Mouse (Mus musculus): Measurements from ENCODE around the gene Kcnb1.

The Kcnb1 gene

DNA sequence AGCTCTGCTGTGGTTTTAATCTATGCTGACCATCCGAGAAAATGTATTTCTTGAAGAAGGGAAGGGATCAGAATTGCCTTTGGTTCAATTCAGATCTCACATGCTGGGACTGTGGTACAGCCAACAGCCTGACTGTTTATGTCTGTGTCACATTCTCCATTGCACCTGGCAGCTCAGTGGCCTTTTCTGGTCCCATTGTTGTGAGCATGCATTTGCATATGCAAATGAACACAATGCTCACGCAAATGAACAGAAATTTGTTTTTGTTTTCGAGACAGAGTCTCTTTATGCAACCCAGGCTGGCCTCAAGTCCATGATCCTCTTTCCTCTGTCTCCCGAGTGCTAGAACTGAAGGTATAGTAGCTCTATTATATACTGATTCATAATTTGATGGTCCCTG, 64.2 kb downstream of the Kcnb1 start:
- no peak for DNase-seq

DNA sequence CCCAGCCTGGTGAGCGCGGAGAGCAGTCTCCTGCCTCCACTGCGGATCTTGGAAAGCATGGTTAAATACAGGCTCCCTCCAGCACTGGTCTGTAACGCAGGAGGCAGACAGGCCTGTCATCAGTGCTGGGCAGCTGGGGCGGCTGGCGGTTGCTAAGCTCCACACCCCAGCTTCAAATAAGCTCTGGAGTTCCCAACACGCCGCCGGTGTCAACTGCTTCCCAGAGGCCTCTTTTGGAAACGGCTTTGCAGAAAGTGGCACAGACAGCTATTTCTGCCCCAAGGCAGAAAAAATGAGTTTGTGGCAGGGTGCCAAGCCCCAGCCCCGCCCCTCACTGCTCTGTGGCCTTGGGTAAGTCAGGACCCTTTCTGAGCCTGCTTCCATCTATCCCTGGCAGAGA, 66.0 kb downstream of the Kcnb1 start:
- DNase-seq: peak; percentile 56 to 62

DNA sequence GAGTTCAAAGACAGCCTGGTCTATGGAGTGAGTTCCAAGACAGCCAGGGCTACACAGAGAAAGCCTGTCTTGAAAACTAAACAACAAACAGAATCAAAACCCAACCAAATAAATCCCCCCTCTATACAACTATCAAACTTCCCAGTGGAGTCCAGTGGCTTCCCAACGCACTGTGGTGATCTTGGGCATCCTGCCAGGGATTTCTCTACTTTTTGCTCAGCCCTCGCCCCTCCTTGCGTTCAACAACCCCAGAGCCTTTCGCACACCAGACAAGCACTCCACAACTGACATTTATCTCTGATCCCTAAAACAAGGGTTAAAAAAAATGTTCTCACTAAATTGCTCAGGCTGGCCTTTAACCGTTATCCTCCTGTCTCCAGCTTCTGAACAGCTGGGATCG, 67.2 kb downstream of the Kcnb1 start:
- DNase-seq: no peak

DNA sequence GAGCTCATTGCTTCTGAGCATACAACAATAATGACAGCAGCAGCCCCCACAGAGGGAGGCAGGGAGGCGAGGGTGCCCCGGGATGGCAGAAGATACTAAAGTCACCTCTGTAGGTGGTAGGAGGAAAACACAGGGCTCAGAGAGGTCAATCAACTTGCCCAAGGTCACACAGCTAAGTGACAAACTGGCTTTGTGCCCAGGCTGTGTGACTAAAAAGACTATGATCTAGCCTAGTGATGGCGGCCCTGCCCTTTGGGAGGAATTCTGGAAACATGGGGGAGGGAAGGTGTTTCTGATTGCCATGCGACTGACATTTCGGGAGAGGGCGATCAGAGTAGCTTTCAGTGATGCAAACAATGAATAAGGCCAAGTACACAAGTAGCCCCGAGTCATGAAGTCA, 68.0 kb downstream of the Kcnb1 start:
- no peak for DNase-seq

DNA sequence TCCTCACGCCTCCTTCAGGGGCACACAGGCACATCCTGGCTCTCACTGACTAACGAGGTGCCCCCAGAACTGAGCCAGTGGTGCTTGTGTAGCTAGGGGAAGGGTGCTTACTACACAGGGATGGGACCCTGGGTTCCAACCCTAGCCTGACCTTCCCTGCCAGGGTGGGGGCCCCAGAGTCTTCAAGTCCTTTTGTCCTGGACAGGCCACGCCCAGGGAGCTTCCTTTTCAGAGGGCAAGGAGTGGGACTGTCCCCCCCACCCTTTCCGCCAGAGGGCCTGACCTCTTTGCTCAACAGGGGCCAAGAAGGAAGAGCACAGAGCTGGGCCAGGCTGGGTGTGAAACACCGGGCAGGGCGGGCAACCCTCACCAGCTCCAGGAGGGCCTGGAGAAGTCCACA, 68.7 kb downstream of the Kcnb1 start:
- DNase-seq: no peak

DNA sequence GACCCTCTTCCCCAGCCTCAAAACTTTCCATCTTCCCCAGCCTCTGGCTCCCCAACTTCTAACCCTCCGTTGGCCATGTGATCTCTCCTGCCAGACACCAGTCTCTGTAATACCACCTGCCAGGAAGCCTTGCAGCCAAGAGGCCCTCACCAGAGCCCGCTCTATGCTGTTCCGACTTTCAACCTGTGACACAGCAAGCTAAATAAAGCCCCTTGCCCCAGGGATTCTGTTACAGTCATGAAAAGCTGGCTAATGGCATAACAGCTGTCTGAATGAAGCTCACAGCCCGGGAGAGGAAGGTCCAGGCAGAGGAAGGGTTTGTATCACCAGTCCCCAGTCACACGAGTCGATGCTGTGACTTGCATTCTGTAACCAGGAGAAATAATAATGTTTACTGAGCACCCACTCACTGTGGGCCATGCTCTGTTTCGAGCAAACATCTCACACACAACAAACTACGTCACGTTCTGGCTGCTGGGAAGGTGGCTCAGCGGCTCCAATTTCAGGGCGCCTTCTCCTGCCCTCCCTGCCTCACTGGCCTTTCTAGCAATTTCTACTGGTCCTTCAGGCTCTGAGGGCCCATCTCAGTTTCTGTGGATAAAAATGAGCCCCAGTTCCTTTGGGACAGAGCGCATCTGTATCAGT, 69.6 kb downstream of the Kcnb1 start:
- DNase-seq: no peak

DNA sequence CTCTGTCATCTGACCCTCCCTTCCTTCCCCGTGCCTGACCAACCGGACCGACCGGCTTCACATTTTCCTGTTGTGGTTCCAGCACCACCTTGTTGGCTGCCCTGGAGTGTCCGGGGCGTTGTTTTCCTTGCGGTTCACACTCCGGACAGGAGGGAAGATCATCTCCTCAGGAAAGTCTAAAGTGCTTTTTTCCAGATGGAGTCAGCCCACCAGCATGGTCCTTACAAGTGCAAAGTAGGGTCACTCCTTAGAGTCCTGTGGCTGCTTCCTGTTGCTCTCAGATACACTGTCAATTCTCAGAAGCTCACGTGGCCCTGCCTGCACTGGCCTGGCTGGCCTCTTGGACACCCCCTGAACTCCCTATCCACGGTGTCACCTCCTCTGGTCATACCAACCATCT, 71.9 kb downstream of the Kcnb1 start:
- no peak for DNase-seq

DNA sequence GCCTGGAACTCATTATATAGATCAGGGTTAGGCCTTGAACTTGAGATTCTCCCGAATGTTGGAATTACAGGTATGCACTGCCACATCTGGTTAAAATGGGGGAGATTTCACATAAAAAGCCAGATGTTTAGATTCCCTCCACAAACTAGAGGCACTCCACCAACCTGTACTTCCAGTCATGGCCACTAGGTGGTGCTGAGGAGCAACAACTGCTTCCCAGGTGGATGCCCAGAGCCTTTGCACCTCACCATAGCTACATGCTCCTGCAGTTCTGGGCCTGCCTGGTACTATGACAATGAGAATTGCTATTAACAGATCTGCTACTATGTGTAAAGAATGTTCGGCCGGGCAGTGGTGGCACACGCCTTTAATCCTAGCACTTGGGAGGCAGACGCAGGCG, 77.2 kb downstream of the Kcnb1 start:
- peak; percentile 86 to 89 for DNase-seq

DNA sequence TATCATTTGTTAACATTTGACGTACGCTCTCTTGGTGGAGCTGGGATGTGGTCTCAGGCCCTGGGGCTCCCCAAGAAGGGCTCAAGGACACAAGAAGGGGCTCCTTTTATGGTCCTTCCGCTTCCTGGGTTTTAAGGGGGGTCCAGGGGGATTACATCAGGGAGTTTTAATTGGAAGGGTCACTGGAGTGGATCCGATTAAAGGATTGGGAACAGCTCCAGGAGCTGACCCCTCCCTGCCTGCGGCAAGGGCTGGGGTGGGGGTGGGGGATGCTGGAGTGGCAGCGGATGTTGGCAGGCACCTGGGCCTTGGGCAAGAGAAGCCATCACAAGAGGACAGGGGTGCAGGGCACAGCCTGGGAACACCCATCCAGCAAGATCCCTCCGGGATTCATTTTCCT, 77.7 kb downstream of the Kcnb1 start:
- DNase-seq: peak; percentile 46 to 53

DNA sequence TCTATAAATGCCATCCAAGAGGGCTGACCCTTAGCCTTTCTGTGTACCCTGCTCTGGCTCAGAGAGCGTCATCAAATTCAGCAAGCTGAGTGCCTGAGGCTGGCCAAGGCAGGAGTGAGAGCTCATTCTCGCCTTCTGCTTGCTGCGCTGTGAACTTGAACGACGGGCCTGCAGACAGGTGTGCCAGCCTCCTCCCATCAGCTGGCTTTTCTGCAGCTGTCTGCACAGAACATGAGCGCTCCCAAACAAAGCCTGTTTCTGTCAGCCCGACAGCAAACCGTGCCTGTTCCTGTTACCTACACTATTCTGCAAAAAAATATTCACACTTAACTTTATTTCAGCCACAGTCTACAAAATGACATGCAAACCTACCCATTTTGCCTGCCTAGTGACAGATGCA, 80.4 kb downstream of the Kcnb1 start:
- DNase-seq: no peak

DNA sequence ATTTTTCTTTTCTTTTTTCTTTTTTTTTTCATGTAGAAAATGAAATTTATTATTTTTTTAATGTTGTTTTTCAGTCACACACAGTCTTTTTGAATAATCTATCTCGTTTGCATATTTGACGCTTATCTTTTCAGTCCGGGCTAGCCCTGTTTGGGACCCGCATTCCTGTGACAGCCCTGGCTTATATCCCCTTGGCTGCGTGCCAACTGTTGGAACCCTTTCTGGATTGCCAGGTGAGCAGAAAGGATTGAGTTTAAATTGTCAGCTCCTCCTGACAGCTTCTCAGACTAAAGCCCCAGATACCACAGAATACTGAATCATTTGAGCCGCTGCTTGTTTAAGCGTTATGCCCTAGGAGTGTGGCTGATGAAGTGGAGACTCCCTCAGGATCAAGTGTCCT, 86.4 kb downstream of the Kcnb1 start:
- peak; percentile 83 to 85 for DNase-seq

DNA sequence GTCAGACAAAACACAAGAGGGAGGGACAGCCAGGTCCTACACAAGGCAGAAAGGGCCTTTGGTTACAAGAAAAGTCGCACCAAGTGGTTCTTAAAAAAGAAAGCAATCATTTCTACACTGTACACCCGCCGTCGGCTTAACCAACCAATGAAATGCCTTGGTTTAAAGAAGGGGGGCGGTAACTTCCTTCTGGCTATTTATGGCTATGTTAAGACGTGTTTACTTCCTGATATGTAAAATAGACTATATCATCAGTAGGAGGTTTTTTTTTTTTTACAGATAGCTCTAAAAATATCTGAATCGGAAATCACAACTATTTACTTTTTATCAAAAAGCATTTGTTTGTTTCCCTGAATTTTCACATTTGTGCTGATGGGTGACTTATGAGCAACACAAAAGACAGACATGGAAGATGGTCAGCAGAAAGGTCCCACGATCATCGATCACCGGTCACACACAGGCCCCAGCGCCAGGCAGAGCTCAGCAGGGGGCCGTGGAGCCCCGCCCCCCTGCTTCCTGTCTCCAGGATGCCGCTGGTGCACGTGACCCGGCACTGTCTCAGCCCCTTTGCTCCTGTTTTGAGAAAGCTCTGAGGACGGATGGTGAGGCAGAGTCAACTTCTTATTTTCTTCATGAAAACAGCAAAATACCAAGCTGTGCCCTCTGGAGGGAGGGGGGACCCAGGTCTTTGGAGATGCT, 88.1 kb downstream of the Kcnb1 start:
- DNase-seq: peak in 1 of 2 experiments; percentile 14

DNA sequence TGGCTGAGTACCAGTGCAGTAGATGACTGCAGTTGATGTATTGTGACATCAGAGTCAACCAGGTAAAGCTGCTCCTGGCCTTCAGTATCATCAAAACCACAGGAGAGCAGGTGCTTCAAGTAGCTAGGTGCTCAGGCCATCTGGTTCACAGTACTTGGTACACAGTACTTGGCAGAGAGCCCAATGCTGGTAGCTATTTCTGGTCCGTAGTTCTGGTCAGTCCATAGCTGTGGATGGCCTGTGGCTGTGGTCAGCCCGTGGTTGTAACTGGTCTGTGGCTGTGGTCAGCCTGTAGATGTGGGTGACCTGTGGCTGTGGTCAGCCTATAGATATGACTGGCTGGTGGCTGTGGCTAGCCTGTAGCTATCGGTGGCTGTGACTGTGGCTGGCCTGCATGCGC, 95.3 kb downstream of the Kcnb1 start:
- peak; percentile 31 to 33 for DNase-seq

DNA sequence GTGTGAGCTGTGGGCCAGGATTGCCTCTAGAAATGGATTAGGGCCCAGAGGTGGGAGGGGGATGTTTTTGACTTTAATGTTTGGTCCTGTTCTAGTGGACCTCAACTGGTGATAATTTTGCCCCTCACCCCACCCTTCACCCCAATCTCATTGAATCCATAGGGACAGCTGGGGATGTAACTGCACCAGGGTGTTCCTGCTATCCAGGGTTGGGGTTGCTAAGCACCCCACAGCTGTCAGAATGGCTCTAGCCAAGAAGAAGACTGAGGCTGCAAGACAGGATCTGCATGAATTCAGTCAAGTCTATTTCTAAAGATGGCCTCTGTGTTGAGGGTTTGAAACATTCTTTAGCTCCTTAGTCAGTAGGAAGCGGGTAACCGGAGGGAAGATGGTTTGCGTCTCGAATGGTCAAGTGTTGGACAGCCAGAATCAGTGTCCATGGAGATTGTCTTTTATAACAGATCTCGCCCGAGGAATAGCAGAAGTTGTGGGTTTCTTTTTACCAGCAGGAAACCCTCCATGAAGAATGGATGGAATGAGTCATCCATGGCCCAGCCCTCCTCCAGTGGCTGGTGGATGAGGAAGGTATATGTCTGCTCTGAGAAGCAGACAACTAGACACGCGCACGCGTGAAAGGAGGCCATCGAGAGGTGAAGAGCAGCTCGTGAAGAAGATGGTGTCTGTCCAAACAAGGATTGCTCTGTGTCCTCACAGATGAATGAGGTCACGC, 96.6 kb downstream of the Kcnb1 start:
- DNase-seq: no peak

DNA sequence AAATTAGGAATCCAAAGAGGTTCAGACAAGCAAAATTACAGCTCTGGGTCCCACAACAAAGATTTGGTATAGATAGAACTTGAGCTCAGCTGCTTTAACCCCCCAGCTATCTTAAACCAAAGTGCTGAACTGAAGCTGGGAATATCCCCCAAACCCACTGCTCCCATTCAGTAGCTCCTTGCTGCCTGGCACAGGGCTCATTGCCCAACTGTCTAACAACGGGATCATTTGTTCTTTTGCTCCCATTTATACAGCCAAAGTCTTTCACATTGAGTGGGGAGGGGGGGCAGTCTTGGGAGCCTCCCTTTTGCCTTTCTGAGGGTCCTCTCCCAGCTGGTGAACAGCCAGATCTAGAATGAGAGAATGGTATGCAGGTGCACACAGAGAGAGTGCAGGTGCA, 99.7 kb downstream of the Kcnb1 start:
- no peak for DNase-seq

DNA sequence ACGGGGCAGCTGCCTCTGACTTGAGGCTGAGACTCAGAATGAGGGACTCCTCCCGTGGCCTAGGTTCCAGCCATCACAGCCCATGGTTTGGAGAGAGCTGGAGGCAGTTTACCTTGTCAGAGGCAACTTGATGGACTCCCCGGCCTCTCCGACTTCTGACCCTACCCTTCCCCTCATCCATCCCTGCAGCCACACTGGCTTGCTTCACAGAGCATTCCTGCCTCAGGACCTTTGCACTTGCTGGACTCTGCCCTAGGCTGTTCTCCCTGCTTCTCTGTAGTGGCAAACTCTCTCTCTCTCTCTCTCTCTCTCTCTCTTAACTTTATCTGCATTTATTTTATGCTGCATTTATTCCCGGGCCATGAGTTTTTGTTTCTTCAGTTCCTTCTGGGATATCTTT, 103.1 kb downstream of the Kcnb1 start:
- DNase-seq: no peak

DNA sequence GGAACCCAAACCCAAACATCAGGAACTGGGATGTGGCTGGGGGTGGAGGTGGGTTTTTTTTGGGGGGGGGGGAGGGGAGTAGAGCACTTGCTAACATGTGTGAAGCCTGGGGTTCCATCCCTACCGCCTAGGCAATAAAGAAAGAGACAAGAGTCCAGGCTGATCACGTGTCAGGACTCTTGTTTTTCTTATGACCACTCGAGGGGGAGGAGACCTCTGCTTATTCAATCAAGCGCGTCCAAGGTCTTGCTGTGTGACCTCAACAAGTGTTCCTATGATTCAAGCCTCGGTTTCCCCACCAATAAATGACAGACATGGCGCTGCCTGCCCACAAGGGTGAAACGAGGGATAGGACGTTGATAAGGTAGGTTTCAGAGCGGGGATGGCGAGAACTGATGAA, 103.9 kb downstream of the Kcnb1 start:
- DNase-seq: no peak

DNA sequence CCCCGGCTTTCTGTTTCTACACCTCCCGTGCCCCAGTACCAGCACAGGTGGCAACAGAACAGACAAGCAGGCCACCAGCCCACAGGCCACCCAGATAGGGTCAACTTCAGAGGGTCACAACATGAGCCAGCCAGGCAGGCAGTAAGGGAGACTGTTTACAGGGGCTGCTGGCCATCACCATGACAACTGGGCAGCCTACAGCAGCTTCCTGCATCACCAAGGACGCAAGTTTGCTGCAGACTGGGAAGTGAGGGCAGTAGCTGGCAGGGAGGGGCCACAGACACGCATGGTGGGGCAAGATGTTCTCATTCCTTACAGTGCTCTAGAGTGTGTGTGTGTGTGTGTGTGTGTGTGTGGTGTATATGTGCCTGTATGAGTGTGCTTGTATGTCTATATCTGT, 108.3 kb downstream of the Kcnb1 start:
- no peak for DNase-seq

DNA sequence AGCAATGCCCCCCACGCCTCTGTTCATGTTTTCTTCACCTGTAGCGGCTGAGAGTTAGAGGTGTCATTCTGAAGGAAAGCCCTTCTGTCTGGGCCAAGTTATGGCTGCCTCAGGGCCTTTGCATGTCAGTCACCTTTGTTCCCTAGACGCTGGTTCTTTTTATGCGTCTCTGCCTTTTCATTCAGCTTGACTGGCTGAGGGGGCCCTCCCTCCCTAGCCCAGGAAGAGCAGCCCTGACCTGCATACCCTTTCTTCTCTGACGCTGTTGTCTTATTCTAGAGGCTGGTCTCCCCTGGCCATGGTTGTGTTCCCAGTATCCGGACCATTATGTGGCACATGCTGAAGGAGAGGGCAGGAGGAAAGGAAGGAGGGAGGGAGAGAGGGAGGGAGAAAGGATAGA, 108.8 kb downstream of the Kcnb1 start:
- no peak for DNase-seq

DNA sequence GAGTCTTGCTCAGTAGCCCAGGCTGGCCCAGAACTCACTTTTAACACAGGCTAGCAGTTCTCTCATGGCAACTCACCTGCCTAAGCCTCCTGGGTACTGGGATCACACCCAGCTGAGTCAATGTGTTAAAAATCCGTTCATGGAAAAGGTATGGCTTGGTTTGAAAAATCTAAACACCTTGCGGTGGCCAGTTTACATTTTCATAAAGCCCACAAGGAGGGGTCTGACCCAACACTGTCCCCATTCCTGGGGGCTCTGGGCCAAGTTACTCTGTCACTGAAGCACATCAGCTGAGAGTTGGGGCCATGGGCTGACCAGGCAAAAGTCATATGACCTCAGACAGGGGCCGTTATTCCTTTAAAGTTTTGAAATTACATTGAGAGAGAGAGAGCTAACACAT, 109.6 kb downstream of the Kcnb1 start:
- DNase-seq: no peak

DNA sequence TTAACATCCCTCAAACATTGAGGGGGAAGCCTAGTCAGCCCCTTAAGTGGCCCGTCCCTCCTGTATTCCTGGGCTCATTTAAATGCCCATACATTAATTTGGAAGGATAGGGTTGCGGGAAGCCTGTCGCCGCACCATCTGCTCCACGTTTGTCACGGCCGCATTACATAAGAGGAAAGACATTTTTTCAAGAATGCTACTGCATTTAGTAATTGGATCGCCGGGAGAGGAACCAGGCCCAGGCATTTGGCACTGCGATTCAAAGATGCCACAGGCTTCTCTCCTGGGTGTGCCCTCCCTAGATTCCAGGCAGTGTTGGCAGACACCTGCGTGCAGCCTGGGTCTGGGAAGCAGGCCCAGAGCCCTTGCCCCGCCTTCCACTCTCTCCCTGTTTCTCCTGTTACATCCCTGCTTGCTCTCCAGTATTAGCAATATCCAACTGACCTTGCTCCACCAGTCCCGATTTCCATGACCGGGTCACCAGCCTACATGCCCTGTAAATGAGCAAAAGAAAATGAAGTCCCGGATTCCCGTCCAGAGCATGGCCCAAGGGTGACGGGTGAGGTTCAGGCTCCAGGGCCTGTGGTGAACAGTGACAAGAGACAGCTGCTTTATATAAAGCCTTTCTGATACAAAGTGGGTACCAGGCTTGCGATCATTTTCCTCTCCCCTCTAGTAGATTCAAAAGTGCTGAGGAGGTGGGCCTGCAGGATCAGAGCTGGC, 110.3 kb downstream of the Kcnb1 start:
- peak; percentile 80 to 87 for DNase-seq

DNA sequence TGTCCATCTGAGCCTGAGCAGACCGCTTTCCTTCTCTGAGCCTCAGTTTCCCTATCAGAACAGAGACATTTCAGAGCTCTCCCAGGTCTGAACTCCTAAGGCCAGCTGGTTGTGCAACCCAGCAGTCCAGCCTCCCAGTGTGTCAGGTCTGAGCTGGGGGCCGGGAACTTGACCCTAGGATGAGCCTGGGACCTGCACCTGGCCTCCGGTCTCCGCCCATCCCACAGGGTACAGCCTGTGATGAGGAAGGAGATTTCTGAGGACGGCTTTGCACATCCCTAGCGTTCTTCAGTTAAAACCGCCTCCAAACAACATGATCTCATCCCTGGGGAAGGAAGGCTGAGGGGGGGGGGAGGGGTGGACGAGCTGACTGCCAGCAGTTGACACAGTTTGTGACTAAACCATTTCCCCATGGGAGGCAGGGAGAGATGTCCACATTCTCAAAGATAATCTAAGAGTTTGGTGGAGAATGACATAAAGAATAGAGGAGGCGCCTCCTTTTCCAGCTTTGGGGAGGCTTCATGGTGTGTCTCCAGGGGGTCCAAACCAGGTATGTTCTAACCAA, 110.9 kb downstream of the Kcnb1 start:
- peak in 1 of 2 experiments; percentile 22 for DNase-seq

DNA sequence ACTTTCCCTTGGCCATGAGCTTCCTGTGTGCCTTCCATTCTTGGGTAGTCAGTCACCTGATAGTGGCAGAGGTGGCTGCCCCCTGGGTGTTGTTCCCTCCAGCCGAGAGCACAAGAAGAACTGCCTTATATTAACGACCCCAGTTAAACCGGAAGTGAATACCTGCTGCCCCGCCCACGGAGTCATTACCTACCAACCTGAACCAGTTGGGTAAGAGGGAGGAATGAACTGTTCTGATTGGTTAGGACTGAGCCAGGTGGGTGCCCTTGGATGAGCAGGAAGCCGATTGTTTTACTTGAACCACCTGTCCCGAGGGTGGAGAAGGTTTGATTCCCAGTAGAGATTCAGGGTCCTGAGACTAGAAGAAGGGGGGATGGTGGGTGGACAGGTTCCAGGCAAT, 111.5 kb downstream of the Kcnb1 start:
- no peak for DNase-seq
